Mouse (Mus musculus): ENCODE data around the gene Sppl2a.
"Not testable (repeated sequence)": the region's sequence is repeated elsewhere in the genome, so short reads cannot be mapped to it uniquely, and the experiment has no call there.

The Sppl2a gene

GRCm38 (mm10) chr2:126896941-126897340 is 36.1 kb downstream of the Sppl2a start:
- DNase-seq (ENCODE audit: low spot score in 2 of 2): no peak

GRCm38 (mm10) chr2:126894245-126894644 is 38.8 kb downstream of the Sppl2a start:
- no peak for DNase-seq (ENCODE audit: low spot score in 2 of 2)

- DNase-seq (ENCODE audit: low spot score in 2 of 2): no peak
Observed at GRCm38 (mm10) chr2:126892316-126892715, 40.7 kb downstream of the Sppl2a start.

GRCm38 (mm10) chr2:126891743-126892142 is 41.3 kb downstream of the Sppl2a start:
- DNase-seq (ENCODE audit: low spot score in 2 of 2): no peak

- DNase-seq (ENCODE audit: low spot score in 2 of 2): no peak
Observed at GRCm38 (mm10) chr2:126887141-126887540, 45.9 kb downstream of the Sppl2a start.

- no peak for DNase-seq (ENCODE audit: low spot score in 2 of 2)
Observed at GRCm38 (mm10) chr2:126885871-126886270, 47.2 kb downstream of the Sppl2a start.

- not testable (repeated sequence) for DNase-seq (ENCODE audit: low spot score in 2 of 2)
Observed at GRCm38 (mm10) chr2:126882711-126883110, 50.3 kb downstream of the Sppl2a start.

- no peak for DNase-seq (ENCODE audit: low spot score in 2 of 2)
Observed at GRCm38 (mm10) chr2:126877991-126878390, 55.0 kb downstream of the Sppl2a start.

GRCm38 (mm10) chr2:126875871-126876796 is 56.9 kb downstream of the Sppl2a start, which contains the start of gene Trpm7:
Gene Trpm7, minus strand, starts transcription at chr2:126876230.
- peak; percentile 84 to 87 for DNase-seq (ENCODE audit: low spot score in 2 of 2)

GRCm38 (mm10) chr2:126875516-126875835 is 57.6 kb downstream of the Sppl2a start:
- no peak for DNase-seq (ENCODE audit: low spot score in 2 of 2)

GRCm38 (mm10) chr2:126874809-126875515 is 58.1 kb downstream of the Sppl2a start:
- peak in 1 of 2 experiments; percentile 11 for DNase-seq (ENCODE audit: low spot score in 2 of 2)

GRCm38 (mm10) chr2:126866301-126866700 is 66.7 kb downstream of the Sppl2a start:
- DNase-seq (ENCODE audit: low spot score in 2 of 2): no peak

GRCm38 (mm10) chr2:126865501-126866199 is 67.4 kb downstream of the Sppl2a start:
- DNase-seq (ENCODE audit: low spot score in 2 of 2): no peak

- DNase-seq (ENCODE audit: low spot score in 2 of 2): no peak
Observed at GRCm38 (mm10) chr2:126865026-126865425, 68.0 kb downstream of the Sppl2a start.

- no peak for DNase-seq (ENCODE audit: low spot score in 2 of 2)
Observed at GRCm38 (mm10) chr2:126844751-126845150, 88.3 kb downstream of the Sppl2a start.
